Mouse (Mus musculus): Measurements from ENCODE around the gene Cd300lf. TPM values are rescaled to one million over a fixed set of nuclear protein-coding genes. Genes with fewer than 3 reads are reported as not detected.

Gene Cd300lf
- polyA plus RNA-seq, 1 experiment from 2014 or later = 1.6 TPM

DNA sequence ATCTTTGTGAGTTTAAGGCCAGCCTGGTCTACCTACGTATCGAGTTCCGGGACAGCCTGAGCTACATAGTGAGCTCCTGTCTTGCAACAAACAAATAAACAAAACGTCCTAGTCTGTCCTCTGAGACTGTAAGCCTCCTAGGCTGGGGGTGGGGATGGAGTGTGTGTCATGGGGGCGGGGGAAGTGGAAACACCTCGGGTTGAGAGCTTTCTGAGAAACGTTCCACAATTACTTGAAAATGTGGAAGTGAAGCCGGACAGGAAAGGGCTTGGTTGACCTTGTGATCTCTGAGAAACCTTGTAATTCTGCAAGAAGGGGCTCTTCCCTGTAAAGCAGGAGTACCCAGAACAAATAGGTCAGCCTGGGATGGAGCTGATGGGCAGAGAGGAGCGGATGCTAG is 14.4 kb downstream of the Cd300lf start:
- H3K9ac ChIP-seq (ENCODE audit: low read depth, low read length) = no peak overlapping the region
- no peak overlapping the region for H3K4me2 ChIP-seq (ENCODE audit: low read depth, low read length)
- no peaks in the 10 kb centered on the region for H3K27me3 ChIP-seq (replicated peaks; ENCODE audit: control insufficient read depth, insufficient read depth, low read length)
- H3K9me3 ChIP-seq (ENCODE audit: control insufficient read depth, low read length) = no peaks in the 10 kb centered on the region
- no peaks in the 10 kb centered on the region for H3K36me3 ChIP-seq (ENCODE audit: control insufficient read depth, insufficient read depth, low read length)
- no peaks in the 10 kb centered on the region for H3K4me1 ChIP-seq (ENCODE audit: control insufficient read depth, insufficient read depth, low read length)
- H3K4me3 ChIP-seq (ENCODE audit: low read length) = no peak overlapping the region
- no peak for ATAC-seq
- 66% methylated on average over 9 of the region's 9 CpGs for WGBS
- H3K27ac ChIP-seq (ENCODE audit: low read length) = no peak overlapping the region

DNA sequence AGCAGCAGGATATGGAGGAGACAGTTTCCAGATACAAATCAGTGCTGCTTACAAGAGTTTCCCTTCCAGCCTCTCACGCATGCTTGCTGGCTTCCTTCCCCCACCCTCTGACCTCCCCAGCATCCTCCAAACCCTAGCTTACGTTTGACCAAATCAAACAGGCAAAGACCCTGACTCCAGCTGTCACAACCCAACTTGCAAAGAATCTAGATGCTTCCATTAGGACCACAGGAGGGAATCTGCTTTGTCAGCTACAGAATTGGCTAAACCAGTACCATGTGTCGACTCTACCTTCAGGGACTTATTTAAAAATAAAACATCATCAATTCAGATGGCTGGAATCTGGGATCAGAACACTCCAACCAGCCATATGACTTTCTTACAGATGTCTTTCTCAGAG is 21.6 kb downstream of the Cd300lf start:
- no peaks in the 10 kb centered on the region for H3K9me3 ChIP-seq (ENCODE audit: control insufficient read depth, low read length)
- H3K4me1 ChIP-seq (ENCODE audit: control insufficient read depth, insufficient read depth, low read length) = peaks cover 5% of the 10 kb centered on the region; the same call in 1 of the 2 replicates
- no peak for ATAC-seq
- 40% methylated on average over 3 of the region's 3 CpGs for WGBS
- no peak overlapping the region for H3K4me3 ChIP-seq (ENCODE audit: low read length)
- no peaks in the 10 kb centered on the region for H3K27me3 ChIP-seq (replicated peaks; ENCODE audit: control insufficient read depth, insufficient read depth, low read length)
- H3K27ac ChIP-seq (ENCODE audit: low read length) = no peak overlapping the region
- H3K9ac ChIP-seq (ENCODE audit: low read depth, low read length) = no peak overlapping the region
- H3K36me3 ChIP-seq (ENCODE audit: control insufficient read depth, insufficient read depth, low read length) = no peaks in the 10 kb centered on the region
- H3K4me2 ChIP-seq (ENCODE audit: low read depth, low read length) = no peak overlapping the region

DNA sequence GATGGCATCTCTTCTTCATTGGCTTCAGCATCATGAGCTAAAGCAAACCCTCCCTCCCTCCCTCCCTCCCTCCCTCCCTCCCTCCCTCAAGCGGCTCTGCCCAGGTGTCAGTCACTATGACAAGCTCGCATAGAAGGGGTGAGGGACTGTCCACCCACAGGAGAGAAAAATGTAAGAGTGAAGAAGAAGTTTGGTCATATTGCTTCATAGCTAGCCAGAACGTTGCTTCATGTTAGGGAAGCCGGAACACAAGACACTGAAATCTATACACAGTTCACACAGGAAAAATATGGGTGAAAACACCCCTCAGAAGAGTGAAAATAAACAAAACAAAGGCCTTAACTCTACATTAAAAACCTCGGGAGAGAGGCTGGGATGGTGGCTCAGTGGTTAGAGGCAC is 23.5 kb downstream of the Cd300lf start:
- H3K27ac ChIP-seq (ENCODE audit: low read length) = no peak overlapping the region
- H3K4me3 ChIP-seq (ENCODE audit: low read length) = no peak overlapping the region
- H3K27me3 ChIP-seq (replicated peaks; ENCODE audit: control insufficient read depth, insufficient read depth, low read length) = no peaks in the 10 kb centered on the region
- no peaks in the 10 kb centered on the region for H3K36me3 ChIP-seq (ENCODE audit: control insufficient read depth, insufficient read depth, low read length)
- H3K9ac ChIP-seq (ENCODE audit: low read depth, low read length) = no peak overlapping the region
- no peak for ATAC-seq
- WGBS = 83% methylated on average over 4 of the region's 5 CpGs
- H3K9me3 ChIP-seq (ENCODE audit: control insufficient read depth, low read length) = no peaks in the 10 kb centered on the region
- peaks cover 8% of the 10 kb centered on the region; the same call in 1 of the 2 replicates for H3K4me1 ChIP-seq (ENCODE audit: control insufficient read depth, insufficient read depth, low read length)
- H3K4me2 ChIP-seq (ENCODE audit: low read depth, low read length) = no peak overlapping the region

DNA sequence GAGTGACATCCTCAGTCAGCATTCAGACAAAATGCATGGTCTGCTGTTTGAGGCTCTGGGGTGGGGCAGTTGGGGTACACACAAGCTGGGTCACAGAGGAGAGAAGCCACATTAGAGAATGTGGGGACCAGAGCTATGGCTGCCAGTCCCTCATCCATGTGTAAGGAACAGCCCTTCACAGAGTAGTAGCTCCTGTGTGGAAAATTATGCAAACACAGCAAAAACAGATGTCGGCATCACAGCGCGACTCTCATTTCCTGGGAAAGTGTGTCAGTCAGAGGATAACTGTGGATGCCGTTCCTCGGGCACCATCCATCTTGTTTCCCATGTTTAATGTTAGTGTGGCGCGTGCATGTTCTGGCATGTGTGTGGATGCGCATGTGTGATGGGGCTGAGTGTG is 25.6 kb downstream of the Cd300lf start:
- WGBS = 89% methylated on average over 8 of the region's 8 CpGs
- no peaks in the 10 kb centered on the region for H3K27me3 ChIP-seq (replicated peaks; ENCODE audit: control insufficient read depth, insufficient read depth, low read length)
- no peaks in the 10 kb centered on the region for H3K9me3 ChIP-seq (ENCODE audit: control insufficient read depth, low read length)
- peaks cover 8% of the 10 kb centered on the region; the same call in 1 of the 2 replicates for H3K4me1 ChIP-seq (ENCODE audit: control insufficient read depth, insufficient read depth, low read length)
- no peak overlapping the region for H3K9ac ChIP-seq (ENCODE audit: low read depth, low read length)
- H3K36me3 ChIP-seq (ENCODE audit: control insufficient read depth, insufficient read depth, low read length) = no peaks in the 10 kb centered on the region
- H3K4me2 ChIP-seq (ENCODE audit: low read depth, low read length) = no peak overlapping the region
- H3K27ac ChIP-seq (ENCODE audit: low read length) = no peak overlapping the region
- no peak overlapping the region for H3K4me3 ChIP-seq (ENCODE audit: low read length)
- ATAC-seq = no peak

DNA sequence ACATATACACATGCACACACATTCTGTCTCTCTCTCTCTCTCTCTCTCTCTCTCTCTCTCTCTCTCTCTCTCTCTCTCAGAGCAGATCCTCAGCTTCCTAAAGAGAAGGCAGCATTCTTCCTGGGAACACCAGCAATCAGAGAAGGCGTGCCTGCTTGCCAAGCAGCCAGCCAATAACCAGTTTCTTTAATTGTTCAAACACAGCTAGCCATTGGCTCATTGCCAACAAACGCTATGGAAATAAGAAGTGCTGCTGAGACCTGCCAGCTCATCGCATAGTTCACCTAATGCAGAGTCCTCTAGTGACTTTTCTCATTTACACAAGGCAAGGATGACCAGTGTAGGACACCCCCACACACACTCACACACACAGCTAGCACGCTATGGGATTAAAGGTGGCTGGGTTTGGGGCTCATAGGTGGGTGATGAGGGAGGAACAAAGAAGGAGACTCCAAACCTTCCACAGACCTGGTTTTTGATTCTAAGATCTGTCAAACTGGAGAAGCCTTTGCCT is 26.3 kb downstream of the Cd300lf start:
- Histone ChIP-seq H3K27me3 (replicated peaks; ENCODE audit: control insufficient read depth, insufficient read depth, low read length) (no peaks in the 10 kb centered on the region), H3K4me2 (ENCODE audit: low read depth, low read length) (no peak overlapping the region), H3K27ac (ENCODE audit: low read length) (no peak overlapping the region), H3K36me3 (ENCODE audit: control insufficient read depth, insufficient read depth, low read length) (no peaks in the 10 kb centered on the region), H3K4me1 (ENCODE audit: control insufficient read depth, insufficient read depth, low read length) (peaks cover 8% of the 10 kb centered on the region; the same call in 1 of the 2 replicates), H3K9me3 (ENCODE audit: control insufficient read depth, low read length) (no peaks in the 10 kb centered on the region), H3K4me3 (ENCODE audit: low read length) (no peak overlapping the region), H3K9ac (ENCODE audit: low read depth, low read length) (no peak overlapping the region)
- WGBS = 31% methylated on average over 4 of the region's 4 CpGs
- ATAC-seq = no peak

DNA sequence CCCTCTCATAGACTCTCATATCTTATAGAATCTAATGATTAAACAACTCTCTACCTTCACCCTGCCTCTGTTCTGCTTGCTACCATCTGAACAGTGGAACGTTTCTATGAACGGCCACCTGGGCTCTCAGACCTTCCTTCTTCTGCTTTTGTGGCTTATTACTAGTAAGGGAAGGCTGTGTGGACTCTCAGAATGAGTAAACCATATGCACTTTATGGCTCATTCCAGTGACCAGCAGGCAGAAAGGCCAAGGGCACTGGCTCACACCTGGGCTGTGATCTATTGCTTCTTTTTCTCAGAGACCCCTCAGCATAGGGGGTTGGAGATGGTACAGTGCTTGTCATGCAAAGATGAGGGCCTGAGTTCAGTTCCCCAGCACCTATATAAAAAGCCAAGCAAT is 27.2 kb downstream of the Cd300lf start:
- Histone ChIP-seq H3K4me1 (ENCODE audit: control insufficient read depth, insufficient read depth, low read length) (peaks cover 8% of the 10 kb centered on the region; the same call in 1 of the 2 replicates), H3K27ac (ENCODE audit: low read length) (no peak overlapping the region), H3K36me3 (ENCODE audit: control insufficient read depth, insufficient read depth, low read length) (no peaks in the 10 kb centered on the region), H3K27me3 (replicated peaks; ENCODE audit: control insufficient read depth, insufficient read depth, low read length) (no peaks in the 10 kb centered on the region), H3K9me3 (ENCODE audit: control insufficient read depth, low read length) (no peaks in the 10 kb centered on the region), H3K4me2 (ENCODE audit: low read depth, low read length) (no peak overlapping the region), H3K9ac (ENCODE audit: low read depth, low read length) (no peak overlapping the region), H3K4me3 (ENCODE audit: low read length) (no peak overlapping the region)
- 87% methylated on average over 2 of the region's 2 CpGs for WGBS
- ATAC-seq = no peak

DNA sequence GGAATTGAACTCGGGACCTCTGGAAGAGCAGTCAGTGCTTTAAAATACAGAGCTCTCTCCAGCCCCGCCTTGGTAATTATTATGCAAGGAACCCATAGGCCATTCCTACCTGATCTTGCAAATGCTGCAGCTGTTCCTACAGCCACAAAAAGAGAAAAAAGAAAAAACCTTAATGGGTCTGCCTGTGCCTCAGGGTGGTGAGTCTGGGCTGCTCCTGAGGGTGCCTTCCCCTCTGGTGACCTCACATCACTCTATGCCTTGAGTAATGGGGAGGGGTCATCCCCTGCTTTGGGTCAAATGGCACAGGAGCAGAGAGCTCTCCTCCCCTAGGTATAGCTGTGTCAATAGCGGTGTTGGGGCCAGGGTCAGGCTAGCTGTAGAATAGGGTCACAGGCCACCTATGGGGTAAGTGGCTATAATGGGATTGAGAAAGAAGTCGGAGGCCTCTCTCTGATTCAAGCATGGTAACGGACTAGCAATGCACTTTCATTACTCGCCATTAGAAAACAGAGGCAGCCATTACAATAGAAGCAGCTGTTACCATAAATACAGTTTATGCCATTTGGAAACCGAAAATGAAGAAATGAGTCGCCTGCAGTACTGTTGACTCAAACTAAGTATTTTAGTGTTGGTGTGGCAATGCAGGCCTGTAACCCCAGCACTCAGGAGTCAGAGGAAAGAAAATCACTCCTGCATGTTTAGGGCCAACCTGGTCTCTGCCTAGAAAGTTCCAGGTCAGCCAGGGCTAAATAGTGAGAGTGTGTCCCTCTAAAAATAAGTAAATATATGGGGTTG is 28.8 kb downstream of the Cd300lf start:
- no peaks in the 10 kb centered on the region for H3K36me3 ChIP-seq (ENCODE audit: control insufficient read depth, insufficient read depth, low read length)
- WGBS = 77% methylated on average over 8 of the region's 8 CpGs
- H3K27me3 ChIP-seq (replicated peaks; ENCODE audit: control insufficient read depth, insufficient read depth, low read length) = no peaks in the 10 kb centered on the region
- peaks cover 8% of the 10 kb centered on the region; the same call in 1 of the 2 replicates for H3K4me1 ChIP-seq (ENCODE audit: control insufficient read depth, insufficient read depth, low read length)
- H3K9ac ChIP-seq (ENCODE audit: low read depth, low read length) = no peak overlapping the region
- no peaks in the 10 kb centered on the region for H3K9me3 ChIP-seq (ENCODE audit: control insufficient read depth, low read length)
- no peak for ATAC-seq
- no peak overlapping the region for H3K27ac ChIP-seq (ENCODE audit: low read length)
- H3K4me3 ChIP-seq (ENCODE audit: low read length) = no peak overlapping the region
- no peak overlapping the region for H3K4me2 ChIP-seq (ENCODE audit: low read depth, low read length)

DNA sequence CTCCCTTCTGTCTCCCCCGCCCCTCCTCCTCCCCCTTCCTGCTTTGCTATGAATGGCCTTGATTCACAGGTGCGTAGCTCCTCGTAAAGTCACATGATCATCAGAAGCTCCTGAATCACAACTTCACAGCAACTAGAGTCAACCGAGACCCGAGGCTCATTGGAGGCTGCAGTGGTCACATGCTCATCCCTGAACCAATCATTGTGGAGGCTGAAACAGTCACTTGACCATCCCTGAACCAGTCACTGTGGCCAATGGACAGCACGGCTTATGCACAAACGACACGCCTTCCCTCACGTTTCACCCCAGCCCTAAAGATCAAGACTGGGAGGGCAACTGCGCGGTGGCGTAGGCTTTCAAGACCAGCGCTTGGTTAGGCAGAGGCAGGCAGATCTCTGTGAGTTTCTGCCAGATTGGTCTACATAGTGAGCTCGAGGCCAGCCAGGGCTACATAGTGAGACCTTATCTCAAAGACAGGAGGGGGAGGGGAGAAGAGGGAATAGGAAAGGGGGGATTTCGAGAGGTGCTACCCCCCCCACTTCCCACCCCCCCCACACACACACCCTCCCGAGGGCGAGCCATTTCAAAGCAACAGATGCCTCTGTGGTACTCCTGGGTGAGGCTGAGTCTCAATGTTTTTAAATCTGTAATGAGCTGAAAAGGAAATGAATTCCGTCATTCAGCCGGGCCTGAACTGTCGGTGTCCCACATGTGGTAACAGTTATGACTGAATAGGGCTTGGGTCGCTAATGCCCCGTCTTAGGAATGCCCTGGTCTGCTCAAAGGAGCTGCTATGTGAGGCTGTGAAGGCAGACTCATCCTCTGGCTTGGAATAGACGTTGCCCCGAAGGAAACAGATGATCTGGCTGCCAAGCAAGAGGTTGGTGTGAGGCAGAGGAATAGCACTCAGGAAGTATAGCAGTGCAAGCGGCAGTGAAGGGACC is 30.1 kb downstream of the Cd300lf start:
- H3K9me3 ChIP-seq (ENCODE audit: control insufficient read depth, low read length) = no peaks in the 10 kb centered on the region
- H3K27me3 ChIP-seq (replicated peaks; ENCODE audit: control insufficient read depth, insufficient read depth, low read length) = no peaks in the 10 kb centered on the region
- H3K4me2 ChIP-seq (ENCODE audit: low read depth, low read length) = no peak overlapping the region
- peaks cover 8% of the 10 kb centered on the region; the same call in 1 of the 2 replicates for H3K4me1 ChIP-seq (ENCODE audit: control insufficient read depth, insufficient read depth, low read length)
- no peak overlapping the region for H3K27ac ChIP-seq (ENCODE audit: low read length)
- no peaks in the 10 kb centered on the region for H3K36me3 ChIP-seq (ENCODE audit: control insufficient read depth, insufficient read depth, low read length)
- 88% methylated on average over 25 of the region's 25 CpGs for WGBS
- no peak for ATAC-seq
- no peak overlapping the region for H3K9ac ChIP-seq (ENCODE audit: low read depth, low read length)
- H3K4me3 ChIP-seq (ENCODE audit: low read length) = no peak overlapping the region

DNA sequence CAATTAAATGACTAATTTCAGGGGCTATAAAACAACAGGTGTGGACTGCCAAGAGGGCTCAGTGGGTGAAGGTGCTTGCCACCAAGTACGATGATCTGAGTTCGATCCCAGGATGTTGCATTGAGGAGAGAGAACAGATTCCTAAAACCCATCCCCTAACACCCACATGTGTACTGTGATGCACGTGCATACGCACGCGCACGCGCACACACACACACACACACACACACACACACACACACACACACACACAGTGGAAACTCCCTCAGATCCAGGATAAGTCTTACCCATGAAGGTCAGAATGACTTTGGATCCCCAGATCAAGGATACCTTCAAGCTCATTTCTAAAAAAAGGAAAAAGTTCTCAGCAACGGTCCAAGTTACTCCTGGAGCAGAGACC is 31.7 kb downstream of the Cd300lf start:
- H3K4me1 ChIP-seq (ENCODE audit: control insufficient read depth, insufficient read depth, low read length) = peaks cover 3% of the 10 kb centered on the region; the same call in 1 of the 2 replicates
- H3K9ac ChIP-seq (ENCODE audit: low read depth, low read length) = no peak overlapping the region
- H3K36me3 ChIP-seq (ENCODE audit: control insufficient read depth, insufficient read depth, low read length) = no peaks in the 10 kb centered on the region
- no peak overlapping the region for H3K27ac ChIP-seq (ENCODE audit: low read length)
- no peaks in the 10 kb centered on the region for H3K9me3 ChIP-seq (ENCODE audit: control insufficient read depth, low read length)
- no peak overlapping the region for H3K4me2 ChIP-seq (ENCODE audit: low read depth, low read length)
- no peaks in the 10 kb centered on the region for H3K27me3 ChIP-seq (replicated peaks; ENCODE audit: control insufficient read depth, insufficient read depth, low read length)
- ATAC-seq = no peak
- 91% methylated on average over 9 of the region's 9 CpGs for WGBS
- no peak overlapping the region for H3K4me3 ChIP-seq (ENCODE audit: low read length)
